Mouse (Mus musculus) G1E (cell line): Measurements from ENCODE around the gene Fmnl2.

Experiments used
- CTCF ChIP-seq: IDR thresholded peaks from 2 replicates; pipeline ENCODE4 v1.5.1; 2012; ENCODE audit warnings: low read depth, low read length, inconsistent platforms, mixed read lengths
- GATA1 ChIP-seq: IDR thresholded peaks from 2 replicates; pipeline ENCODE4 v1.6.1; 2012; ENCODE audit warnings: borderline replicate concordance, low read length, inconsistent platforms, mixed read lengths
- POLR2AphosphoS5 ChIP-seq: IDR thresholded peaks from 2 replicates; pipeline ENCODE4 v1.6.1; 2012; ENCODE audit warnings: low read depth, low read length, inconsistent platforms; ENCODE audit not compliant: insufficient replicate concordance
- TAL1 ChIP-seq: conservative IDR thresholded peaks from 2 replicates; pipeline ENCODE4 v1.6.1; 2012; ENCODE audit warnings: low read depth, low read length, inconsistent platforms, mixed read lengths

DNA sequence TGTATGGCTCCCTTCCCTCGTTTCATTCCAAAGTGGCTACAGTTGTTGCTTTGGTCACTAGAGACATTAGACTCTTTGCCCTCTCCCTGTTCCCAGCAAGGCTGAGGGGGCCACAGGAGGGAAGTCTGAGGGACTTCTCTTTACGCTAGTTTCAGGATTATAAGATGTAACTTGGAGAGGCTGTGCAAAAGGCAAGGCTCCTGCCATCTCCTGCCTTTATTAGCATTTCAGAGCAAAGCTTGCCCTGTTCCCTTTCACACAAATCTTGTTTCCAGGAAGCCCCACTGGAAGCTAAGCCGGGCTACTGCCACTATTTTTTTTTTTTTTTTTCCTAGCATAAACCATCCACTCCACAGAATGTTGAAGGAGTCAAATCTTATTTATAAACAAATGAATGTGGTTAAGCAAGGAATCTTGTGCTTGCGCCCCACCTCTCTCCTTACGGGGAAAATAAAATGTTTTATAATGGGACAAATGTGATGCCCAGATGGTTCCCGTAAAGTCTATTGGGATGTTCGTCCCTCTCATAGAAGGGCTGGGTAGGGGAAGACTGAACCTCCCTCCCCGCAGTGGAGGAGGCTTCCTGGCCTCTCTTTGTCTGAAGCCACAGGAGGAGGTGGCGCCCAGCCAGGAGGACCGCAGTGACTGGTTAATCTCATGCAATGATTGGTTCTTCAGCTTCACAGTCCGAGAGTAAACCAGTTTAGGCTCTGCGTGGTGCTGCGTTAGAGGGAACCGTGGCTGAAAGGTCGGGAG is 101.1 kb downstream of the Fmnl2 start:
- TF ChIP-seq CTCF = no peak
- TF ChIP-seq GATA1 = no peak
- TF ChIP-seq TAL1 = no peak
- no peak for TF ChIP-seq POLR2AphosphoS5
